Mouse (Mus musculus) spleen, embryonic (tissue): ENCODE results near the gene Lgr4.

Experiments used
- CTCF ChIA-PET: fragments of 350-600 bp; sonication (Branson Sonifier 250); formaldehyde crosslinking; loops from one replicate; lab custom pipeline; 2022; lab: Charles Lee

Lgr4 gene

GRCm38 (mm10) chr2:109972922-109973321 is 55.5 kb downstream of the Lgr4 start:
- CTCF ChIA-PET = no interaction called here

DNA sequence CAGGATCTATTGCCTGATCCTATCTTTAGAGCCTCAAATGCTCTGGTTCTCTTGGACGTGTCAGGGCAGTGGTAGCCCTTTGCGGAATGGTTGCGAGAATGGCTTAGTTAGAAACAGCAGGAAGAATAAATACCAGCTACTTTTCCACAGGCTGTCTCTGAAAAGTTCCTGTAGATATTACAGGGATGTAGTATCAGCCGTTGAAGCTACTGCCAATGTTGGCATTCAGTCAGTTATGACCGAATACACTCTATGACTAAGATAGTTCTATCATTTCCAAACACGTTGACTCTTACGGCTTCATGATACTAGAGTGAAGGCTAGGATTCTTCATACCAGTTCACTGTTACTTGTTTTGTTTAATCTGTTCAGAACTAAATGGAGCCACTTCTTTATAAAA is 57.4 kb downstream of the Lgr4 start:
- CTCF ChIA-PET = no interaction called here

DNA sequence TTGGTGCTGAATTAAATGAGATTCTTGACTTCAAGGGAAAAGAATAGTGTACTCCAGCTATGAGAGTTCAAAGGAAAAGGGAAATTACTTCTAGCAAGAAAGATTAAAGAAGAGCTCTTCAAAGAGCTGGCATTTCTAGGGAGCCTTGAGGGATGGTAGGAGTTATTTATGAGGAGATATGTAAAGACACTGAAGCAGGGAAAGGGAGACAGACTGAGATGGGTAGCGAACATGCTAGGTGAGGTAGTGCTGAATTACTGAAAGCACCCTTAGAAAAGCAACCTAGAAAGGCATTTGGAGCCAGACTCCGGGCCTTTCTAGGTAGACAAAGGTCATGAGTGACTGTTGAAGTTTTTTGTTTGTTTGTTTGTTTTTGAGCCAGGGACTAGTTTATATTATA is 58.7 kb downstream of the Lgr4 start:
- CTCF ChIA-PET = interaction anchor here (0.6 kb wide), 1 partner anchor 46 kb away, joined by 3 read pairs; no protein-coding TSS in a partner anchor

DNA sequence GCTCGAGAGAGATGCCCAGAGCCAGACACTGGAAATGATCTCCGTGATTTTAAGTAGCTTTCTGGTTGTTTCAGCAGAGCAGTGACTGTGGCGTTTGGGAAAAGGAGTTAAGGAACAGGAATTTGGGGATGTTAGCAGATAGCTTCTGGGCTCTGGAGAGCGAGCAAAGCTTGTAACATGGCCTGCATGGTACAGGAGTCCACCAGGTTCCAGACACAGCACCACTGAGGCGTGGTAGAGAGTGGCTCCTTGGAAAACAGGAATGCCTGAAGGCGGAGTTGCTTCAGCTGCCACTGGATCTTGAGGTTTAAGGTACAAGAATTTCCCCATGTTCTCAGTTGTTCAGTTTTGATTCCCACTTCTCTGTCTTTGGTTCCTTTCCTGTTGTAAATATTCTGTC is 59.9 kb downstream of the Lgr4 start:
- CTCF ChIA-PET = no interaction called here

- CTCF ChIA-PET = no interaction called here
Measured at GRCm38 (mm10) chr2:109979209-109979608, 61.8 kb downstream of the Lgr4 start.

- CTCF ChIA-PET = interaction anchor here (0.6 kb wide), 1 partner anchor 20 kb away, joined by 3 read pairs; no protein-coding TSS in a partner anchor
Measured at GRCm38 (mm10) chr2:109983435-109983834, 66.0 kb downstream of the Lgr4 start.

DNA sequence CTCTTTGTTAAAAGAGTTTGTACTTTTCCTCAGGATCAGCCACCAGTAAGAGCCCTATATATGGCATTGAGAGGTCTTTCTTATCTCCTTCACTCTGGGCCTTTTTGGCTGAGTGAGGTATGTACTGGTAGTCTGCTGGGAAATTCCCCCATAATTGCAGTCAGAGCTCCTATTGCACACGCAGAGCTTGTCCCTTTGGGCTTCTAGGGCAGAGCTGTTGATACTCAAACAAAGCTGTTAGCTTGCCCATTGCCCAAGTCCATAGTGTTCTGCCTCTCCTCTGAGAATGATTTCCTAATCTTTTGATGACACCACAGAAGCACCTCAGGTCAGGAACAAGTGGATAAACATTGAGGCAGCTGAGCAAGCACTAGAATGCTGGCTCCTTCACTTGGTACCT is 67.5 kb downstream of the Lgr4 start:
- CTCF ChIA-PET = no interaction called here

- CTCF ChIA-PET = no interaction called here
Measured at GRCm38 (mm10) chr2:109985560-109985959, 68.1 kb downstream of the Lgr4 start.

GRCm38 (mm10) chr2:109986036-109986785 is 68.8 kb downstream of the Lgr4 start:
- CTCF ChIA-PET = no interaction called here

GRCm38 (mm10) chr2:109987946-109988345 is 70.5 kb downstream of the Lgr4 start:
- CTCF ChIA-PET = no interaction called here

DNA sequence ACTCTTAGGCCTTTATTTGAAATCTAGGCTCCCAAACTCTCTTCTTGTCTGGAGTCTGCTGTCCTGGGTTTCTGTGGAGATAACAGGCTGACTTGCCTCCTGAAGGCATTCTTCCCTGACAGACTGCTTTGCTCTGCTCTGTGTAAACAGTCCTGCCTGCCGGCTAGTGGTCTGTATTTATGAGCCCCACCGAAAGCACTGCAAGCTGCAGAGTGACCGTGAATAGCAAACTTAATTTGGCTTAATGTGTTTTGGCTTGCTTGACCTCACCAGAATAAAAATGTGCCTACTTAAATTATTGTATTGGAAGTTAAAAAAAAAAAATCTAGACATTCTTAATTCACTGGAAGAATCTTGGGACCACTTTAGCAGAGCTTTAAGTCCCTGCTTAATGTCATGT is 71.7 kb downstream of the Lgr4 start:
- CTCF ChIA-PET = no interaction called here

DNA sequence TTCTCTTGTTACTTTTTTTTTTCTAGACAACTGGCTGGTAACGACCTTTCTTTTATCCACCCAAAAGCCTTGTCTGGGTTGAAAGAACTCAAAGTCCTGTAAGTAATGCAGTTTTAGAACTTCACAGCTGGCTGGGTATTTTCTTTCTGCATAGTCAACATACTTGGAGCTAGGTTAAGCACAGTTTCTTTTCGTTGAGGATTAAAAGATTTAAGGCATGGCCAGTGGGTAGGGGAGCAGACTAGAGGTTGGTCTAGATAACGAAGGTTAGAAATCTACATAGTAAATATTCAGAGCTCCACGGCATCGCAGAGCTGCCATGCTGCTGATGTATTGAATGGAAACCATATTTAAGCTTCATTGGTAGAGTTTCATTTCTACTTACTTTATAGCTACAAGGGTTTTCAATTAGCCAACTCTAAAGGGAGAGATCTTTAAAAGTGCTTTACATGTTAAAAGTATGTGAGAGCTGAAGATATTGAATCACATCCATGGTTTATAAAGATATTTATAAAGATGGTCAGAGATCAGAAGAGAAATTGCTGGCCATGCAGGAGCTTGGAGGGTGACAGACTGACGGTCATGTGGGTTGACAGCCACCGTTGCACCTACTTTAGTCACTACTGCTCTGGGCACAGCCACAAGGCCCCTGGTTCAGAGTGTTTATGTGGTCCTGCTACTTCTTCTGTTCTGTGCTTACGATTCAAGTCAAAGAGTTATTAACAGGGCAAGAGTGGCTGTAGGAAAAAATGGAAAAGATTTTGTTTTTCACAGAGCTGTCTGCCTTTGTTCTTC is 72.4 kb downstream of the Lgr4 start:
- CTCF ChIA-PET = no interaction called here

DNA sequence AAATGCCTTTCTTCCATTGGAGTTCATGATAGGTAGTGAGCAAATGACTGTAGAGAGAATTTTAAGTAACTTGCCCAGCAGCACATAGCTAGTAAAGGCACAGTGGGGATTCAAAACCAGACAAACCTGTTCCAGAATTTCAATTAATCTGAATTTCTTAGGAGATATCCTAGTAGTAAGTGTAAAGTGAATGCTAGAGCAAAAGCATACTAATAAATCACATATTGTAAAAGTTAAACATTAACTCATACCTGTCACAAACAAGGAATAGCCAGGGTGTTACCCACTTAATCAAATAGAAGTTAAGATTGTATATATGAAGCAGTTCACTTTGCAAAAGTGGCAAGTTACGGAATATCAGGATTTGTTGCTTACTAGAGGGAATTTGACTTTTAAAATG is 74.3 kb downstream of the Lgr4 start:
- CTCF ChIA-PET = no interaction called here

GRCm38 (mm10) chr2:109992448-109993073 is 75.1 kb downstream of the Lgr4 start:
- CTCF ChIA-PET = no interaction called here

DNA sequence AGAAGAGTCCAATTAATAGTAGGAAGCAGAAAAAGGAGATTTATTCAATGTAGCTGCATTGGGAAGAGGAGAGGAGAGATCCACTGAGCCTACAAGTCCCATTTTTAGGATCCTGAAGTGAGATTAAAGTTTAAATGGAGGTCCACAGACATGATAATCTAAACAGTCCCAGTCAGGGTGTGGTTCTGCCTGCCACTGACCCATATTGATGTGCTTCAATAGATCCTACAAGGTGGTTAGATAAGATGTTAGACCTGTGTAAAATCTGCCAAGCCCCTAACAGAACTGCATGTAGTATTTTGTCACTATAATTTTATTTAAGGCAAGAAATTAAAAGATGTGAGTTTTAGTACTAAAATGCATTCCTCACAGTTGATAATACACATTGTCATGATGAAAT is 76.0 kb downstream of the Lgr4 start:
- CTCF ChIA-PET = no interaction called here

- CTCF ChIA-PET = no interaction called here
Measured at GRCm38 (mm10) chr2:109995061-109995460, 77.6 kb downstream of the Lgr4 start.

DNA sequence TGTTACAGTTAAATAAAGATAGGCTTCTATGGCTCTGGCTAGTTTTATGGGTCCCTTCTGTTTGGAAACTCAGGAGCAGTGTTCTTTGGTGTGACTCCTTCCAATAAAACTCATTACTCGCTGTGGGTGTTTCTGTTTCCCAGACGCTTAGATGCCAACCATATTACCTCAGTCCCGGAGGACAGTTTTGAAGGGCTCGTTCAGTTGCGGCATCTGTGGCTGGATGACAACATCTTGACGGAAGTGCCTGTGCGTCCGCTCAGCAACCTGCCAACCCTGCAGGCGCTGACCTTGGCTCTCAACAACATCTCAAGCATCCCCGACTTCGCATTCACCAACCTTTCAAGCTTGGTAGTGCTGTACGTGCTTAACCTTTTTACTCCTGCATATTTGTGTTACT is 79.0 kb downstream of the Lgr4 start:
- CTCF ChIA-PET = no interaction called here

DNA sequence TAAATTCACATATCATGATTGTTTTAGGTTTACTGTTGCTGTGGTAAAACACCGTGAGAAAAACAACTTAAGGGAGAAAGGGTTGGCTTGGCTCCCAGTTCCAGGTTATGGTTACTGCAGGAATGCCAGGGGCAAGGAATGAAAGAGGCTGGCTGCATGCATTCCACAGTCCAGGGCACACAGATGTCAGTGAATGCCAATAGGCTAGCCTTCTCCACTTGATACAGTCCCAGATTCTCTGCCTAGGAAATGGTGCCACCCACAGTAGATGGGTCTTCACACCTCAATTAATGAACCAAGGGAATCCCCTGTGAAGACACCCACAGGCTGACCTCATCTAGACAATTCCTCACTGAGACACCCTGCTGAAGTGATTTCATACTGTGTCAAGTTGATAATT is 87.2 kb downstream of the Lgr4 start:
- CTCF ChIA-PET = no interaction called here

- CTCF ChIA-PET = no interaction called here
Measured at GRCm38 (mm10) chr2:110005164-110005563, 87.7 kb downstream of the Lgr4 start.

DNA sequence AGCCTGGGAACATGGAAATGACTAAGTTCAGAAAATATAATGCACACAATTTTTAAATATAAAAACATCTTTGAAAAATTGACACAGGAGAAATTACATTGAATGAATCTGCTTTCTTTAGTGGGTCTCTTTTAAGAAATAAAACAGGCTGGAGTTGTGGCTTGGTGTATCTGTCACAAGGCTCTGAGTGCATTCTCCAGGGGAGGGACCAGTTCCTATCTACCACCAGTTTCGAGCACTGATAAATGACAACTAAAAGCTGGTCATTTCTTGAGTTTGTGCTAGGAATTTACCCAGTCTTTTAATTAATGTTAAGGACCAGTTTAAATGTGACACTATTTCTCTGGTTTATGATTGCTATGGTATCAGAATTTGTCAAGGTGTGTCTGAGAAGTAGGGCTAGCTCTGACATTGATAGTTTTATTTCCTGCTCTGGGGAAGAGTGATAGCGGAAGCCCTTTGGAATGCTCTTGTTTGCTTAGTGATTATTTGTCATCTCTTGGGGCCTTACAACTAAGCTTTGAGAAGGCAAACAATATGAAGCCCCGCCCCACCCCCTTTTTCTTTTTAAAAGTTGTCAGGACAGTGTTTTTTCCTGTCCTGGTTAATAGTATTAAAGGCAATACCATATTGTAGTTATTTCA is 88.3 kb downstream of the Lgr4 start:
- CTCF ChIA-PET = no interaction called here

- CTCF ChIA-PET = no interaction called here
Measured at GRCm38 (mm10) chr2:110007423-110008267, 90.2 kb downstream of the Lgr4 start.
